Mouse (Mus musculus) stomach, embryonic 14.5 days (tissue): Measurements from ENCODE around the gene Sppl3. TPM values are rescaled to one million over a fixed set of nuclear protein-coding genes. Genes with fewer than 3 reads are reported as not detected.
A peak's percentile ranks its signal among the peaks of the same experiment; 100 is the strongest.
"Not testable (repeated sequence)": the region's sequence is repeated elsewhere in the genome, so short reads cannot be mapped to it uniquely, and the experiment has no call there.

ENCODE experiments used
- ATAC-seq: fragments of 200-750 bp; cut with Nextera tagmentation; 2 replicates; pipeline ENCODE4 v1.8.0; 2017; ENCODE audit warnings: low read depth, moderate TSS enrichment; ENCODE audit not compliant: insufficient number of reproducible peaks, insufficient read depth, low FRiP score
- H3K27ac ChIP-seq: fragments of 300-500 bp; sonication (generic); 2 replicates; pipeline ENCODE4 v1.5.1; 2014; ENCODE audit warnings: mild to moderate bottlenecking, low read length, moderate library complexity, mixed read lengths
- H3K27me3 ChIP-seq: fragments of 300-500 bp; sonication (generic); 2 replicates; pipeline ENCODE4 v1.6.1; 2014; ENCODE audit warnings: low read length, control low read depth, mixed read lengths; ENCODE audit not compliant: control insufficient read depth, insufficient read depth
- H3K36me3 ChIP-seq: fragments of 300-500 bp; sonication (generic); 2 replicates; pipeline ENCODE4 v1.6.1; 2014; ENCODE audit warnings: mild to moderate bottlenecking, control low read depth, low read length, moderate library complexity, mixed read lengths; ENCODE audit not compliant: control insufficient read depth, insufficient read depth
- H3K4me1 ChIP-seq: fragments of 300-500 bp; sonication (generic); 2 replicates; pipeline ENCODE4 v1.6.1; 2014; ENCODE audit warnings: low read length, control low read depth, mixed read lengths; ENCODE audit not compliant: control insufficient read depth, insufficient read depth
- H3K4me2 ChIP-seq: fragments of 300-500 bp; sonication (generic); replicated peaks from 2 replicates; pipeline ENCODE4 v1.6.1; 2014; ENCODE audit warnings: low read depth, low read length, control low read depth
- H3K4me3 ChIP-seq: fragments of 300-500 bp; sonication (generic); 2 replicates; pipeline ENCODE4 v1.5.1; 2014; ENCODE audit warnings: low read depth, low read length, control low read depth
- H3K9ac ChIP-seq: fragments of 300-500 bp; sonication (generic); replicated peaks from 2 replicates; pipeline ENCODE4 v1.6.1; 2014; ENCODE audit warnings: low read depth, mild to moderate bottlenecking, control low read depth, low read length, moderate library complexity, mixed read lengths
- H3K9me3 ChIP-seq: fragments of 300-500 bp; sonication (generic); 2 replicates; pipeline ENCODE4 v1.6.1; 2016; ENCODE audit warnings: low read depth, low read length, control low read depth; ENCODE audit not compliant: control insufficient read depth
- WGBS: fragments of 180-500 bp; shearing (Covaris S2); extraction: QIAGEN DNeasy Blood & Tissue Kit; methylation state at CpG from one replicate; pipeline ENCODE4 v1.1.7; 2014; 5-methylcytosine and 5-hydroxymethylcytosine counted together
- polyA plus RNA-seq: library from polyadenylated mRNA; unstranded; fragments of >200 nt; fragmentation: Nextera tagmentation; extraction: Ambion mirVana; gene quantifications from 2 replicates; pipeline ENCODE4 v1.2.1, GENCODE M21; 2014

Sppl3 gene
- polyA plus RNA-seq, 1 experiment from 2014 or later: 27.7 TPM

DNA sequence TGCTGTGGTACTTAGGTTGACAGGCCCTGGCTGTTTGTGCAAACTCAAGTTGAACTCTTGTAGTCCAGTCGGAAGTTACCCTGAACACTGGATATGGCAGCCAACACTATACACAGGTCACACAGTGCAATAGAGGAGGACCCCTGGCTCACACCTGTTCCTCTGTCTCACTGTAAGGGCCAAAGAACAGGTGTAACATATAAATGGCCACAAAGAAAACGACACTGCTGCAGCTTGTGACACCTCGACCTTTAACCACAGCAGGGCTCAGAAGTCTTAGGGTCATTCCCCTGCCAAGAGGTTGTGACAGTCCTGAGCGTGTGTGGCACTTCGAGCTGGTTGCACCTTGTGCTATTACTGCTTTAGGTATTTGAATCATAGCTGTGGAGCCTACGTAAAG, 89.5 kb downstream of the Sppl3 start:
- H3K4me2 ChIP-seq: no peak overlapping the region
- WGBS: 78% methylated on average over 6 of the region's 6 CpGs
- no peaks in the 10 kb centered on the region for H3K9me3 ChIP-seq
- H3K27me3 ChIP-seq: no peaks in the 10 kb centered on the region
- no peak overlapping the region for H3K27ac ChIP-seq
- no peak for ATAC-seq
- H3K4me1 ChIP-seq: no peaks in the 10 kb centered on the region
- peaks cover 45% of the 10 kb centered on the region for H3K36me3 ChIP-seq
- no peak overlapping the region for H3K4me3 ChIP-seq
- H3K9ac ChIP-seq: no peak overlapping the region

DNA sequence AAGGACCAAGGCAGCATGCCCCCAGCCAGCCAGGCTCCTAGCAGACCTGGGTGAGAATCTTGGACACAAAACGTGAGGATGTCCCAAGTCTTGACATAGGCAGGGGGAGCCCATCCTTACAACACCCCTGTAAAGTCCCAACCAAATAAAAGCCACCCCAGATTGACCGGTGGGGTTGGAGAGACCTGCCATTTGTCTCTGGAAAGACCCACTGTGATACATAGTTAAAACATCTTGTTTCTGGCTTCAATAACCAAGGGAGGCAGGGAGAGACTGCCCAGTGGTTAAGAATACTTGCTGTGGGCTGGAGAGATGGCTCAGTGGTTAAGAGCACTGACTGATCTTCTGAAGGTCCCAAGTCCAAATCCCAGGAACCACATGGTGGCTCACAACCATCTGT, 91.3 kb downstream of the Sppl3 start:
- Histone ChIP-seq H3K27me3 (no peaks in the 10 kb centered on the region), H3K9ac (no peak overlapping the region), H3K4me3 (no peak overlapping the region), H3K9me3 (no peaks in the 10 kb centered on the region), H3K27ac (no peak overlapping the region), H3K36me3 (peaks cover 28% of the 10 kb centered on the region), H3K4me1 (no peaks in the 10 kb centered on the region), H3K4me2 (no peak overlapping the region)
- 81% methylated on average over 2 of the region's 2 CpGs for WGBS
- no peak for ATAC-seq

DNA sequence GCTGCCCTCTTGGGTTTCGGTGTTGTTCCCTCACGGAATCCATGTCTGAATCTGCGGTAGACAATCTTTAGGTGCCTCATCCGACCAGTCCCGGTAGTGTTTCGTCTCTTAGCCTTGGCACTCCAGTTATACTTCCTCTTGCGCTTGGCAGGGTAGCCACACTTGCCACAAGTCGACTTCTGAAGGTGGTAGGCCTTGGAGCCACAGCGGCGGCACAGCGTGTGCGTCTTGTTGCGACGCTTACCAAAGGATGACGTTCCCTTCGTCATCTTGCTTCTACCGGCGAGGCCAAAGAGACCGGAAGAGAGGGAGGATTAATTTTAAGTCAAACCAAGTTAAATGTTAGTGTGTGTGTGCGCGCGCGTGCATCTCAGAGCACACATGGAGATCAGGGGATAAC, 92.3 kb downstream of the Sppl3 start:
- not testable (repeated sequence) for H3K9me3 ChIP-seq, H3K4me3 ChIP-seq, ATAC-seq, H3K4me1 ChIP-seq, H3K9ac ChIP-seq, H3K4me2 ChIP-seq, H3K27ac ChIP-seq, H3K27me3 ChIP-seq
- peaks cover 19% of the 10 kb centered on the region for H3K36me3 ChIP-seq
- WGBS: 97% methylated on average over 23 of the region's 23 CpGs

DNA sequence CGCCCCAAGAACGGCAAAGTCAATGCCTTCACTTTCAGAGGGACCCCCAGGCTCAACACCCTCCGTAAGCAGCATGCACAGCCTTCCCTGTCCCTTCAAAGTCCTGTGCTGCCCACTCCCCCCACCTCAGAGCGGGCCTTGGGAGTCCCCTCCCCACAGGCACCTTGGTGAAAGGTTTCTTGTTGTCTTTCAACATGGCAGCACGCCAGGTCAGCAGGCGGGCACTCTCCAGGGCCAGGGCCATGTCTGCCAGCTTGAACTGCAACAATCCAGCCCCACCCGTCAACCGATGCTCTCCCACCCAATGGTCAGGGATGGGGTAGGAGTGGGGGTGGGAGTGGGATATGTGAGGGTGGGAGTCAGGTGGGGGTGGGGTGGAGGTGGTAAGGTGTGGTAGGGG, 100.2 kb downstream of the Sppl3 start:
- Histone ChIP-seq H3K4me1 (no peaks in the 10 kb centered on the region), H3K9me3 (no peaks in the 10 kb centered on the region), H3K9ac (no peak overlapping the region), H3K4me3 (no peak overlapping the region), H3K36me3 (peaks cover 9% of the 10 kb centered on the region), H3K27me3 (no peaks in the 10 kb centered on the region), H3K27ac (no peak overlapping the region), H3K4me2 (no peak overlapping the region)
- no peak for ATAC-seq
- WGBS: 87% methylated on average over 8 of the region's 8 CpGs

DNA sequence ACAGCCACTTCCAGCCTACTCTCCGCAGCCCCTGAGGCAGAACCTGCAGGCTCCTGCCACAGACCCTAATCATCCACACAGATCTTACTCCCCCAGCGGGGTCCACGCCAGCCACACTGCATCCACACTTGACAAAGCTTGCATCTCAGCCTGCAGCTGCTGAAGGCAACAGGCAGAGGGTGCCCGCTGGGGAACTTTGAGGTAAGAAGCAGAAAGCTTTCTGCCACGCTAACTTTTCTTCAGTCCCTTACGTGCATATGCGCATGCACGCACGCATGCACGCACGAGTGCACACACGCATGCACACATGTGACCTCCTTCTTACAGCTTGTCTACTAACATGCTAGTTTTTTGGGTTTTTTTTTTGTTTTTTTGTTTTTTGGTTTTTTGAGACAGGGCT, 102.3 kb downstream of the Sppl3 start:
- ATAC-seq: no peak
- Histone ChIP-seq H3K27ac (no peak overlapping the region), H3K9me3 (no peaks in the 10 kb centered on the region), H3K4me3 (no peak overlapping the region), H3K4me1 (no peaks in the 10 kb centered on the region), H3K9ac (no peak overlapping the region), H3K27me3 (no peaks in the 10 kb centered on the region), H3K36me3 (peaks cover 13% of the 10 kb centered on the region), H3K4me2 (no peak overlapping the region)
- 93% methylated on average over 12 of the region's 12 CpGs for WGBS

DNA sequence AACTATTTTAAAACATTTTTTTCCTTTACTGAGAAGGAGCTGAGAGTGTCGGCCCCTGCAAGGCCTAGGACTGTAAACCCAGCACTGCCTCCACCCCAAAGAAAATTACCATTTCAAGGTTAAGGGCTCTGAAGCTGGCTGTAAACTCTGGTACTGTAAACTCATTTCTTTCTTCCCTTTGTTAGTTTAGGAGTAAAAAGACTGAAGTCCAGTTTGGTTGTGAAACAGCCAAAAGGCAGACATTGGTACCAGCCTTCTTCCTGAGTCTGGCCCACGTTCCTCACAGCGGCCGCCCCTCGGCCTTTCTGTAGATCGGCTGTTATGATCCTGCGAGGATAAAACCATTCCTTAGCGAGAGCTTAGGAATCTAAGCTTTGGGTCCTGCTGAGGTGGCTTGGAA, 103.6 kb downstream of the Sppl3 start:
- Histone ChIP-seq H3K27ac (no peak overlapping the region), H3K9ac (no peak overlapping the region), H3K4me1 (0 out of 2 replicates have a peak, but pooled peaks cover 2% of the 10 kb centered on the region), H3K4me3 (no peak overlapping the region), H3K9me3 (no peaks in the 10 kb centered on the region), H3K27me3 (no peaks in the 10 kb centered on the region), H3K36me3 (peaks cover 13% of the 10 kb centered on the region), H3K4me2 (no peak overlapping the region)
- no peak for ATAC-seq
- 91% methylated on average over 8 of the region's 8 CpGs for WGBS

DNA sequence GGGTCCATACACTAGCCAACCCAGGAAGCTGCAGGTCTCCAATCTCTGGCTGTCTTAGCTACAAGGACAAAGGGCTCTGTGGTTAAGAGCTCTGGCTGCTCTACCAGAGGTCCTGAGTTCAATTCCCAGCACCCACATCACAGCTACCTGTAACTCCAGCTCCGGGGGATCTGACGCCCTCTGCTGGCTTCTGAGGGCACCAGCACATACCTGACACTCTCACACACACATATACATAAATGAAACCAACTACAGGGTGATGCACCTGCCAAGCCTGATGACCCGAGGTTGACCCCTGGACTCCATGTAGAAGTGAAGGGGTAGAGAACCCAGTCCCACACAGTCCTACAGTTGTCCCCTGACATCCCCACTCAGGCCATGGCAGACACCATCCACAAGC, 105.5 kb downstream of the Sppl3 start:
- no peak for ATAC-seq
- Histone ChIP-seq H3K4me1 (0 out of 2 replicates have a peak, but pooled peaks cover 2% of the 10 kb centered on the region), H3K9me3 (no peaks in the 10 kb centered on the region), H3K9ac (no peak overlapping the region), H3K27ac (no peak overlapping the region), H3K4me2 (no peak overlapping the region), H3K36me3 (peaks cover 8% of the 10 kb centered on the region), H3K4me3 (no peak overlapping the region), H3K27me3 (no peaks in the 10 kb centered on the region)
- 87% methylated on average over 3 of the region's 3 CpGs for WGBS

DNA sequence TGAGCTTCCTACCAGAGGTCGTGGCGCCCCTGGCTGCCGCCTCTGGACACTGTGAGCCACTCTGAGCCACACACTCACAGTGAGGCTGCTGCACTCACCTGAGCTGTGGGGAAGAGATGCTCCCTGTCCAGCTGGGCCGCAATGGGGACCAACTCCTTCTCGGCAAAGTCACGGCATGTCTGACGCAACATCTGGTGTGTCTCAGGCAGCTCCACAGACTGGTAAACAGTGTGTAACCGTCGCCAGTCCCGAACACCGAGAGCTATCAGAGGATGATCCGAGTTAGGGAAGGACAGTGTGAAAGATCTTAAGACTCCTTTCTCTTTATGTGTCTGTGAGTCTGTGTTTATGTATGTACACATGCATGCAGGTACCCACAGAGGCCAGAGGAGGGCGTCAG, 106.5 kb downstream of the Sppl3 start:
- H3K27me3 ChIP-seq: no peaks in the 10 kb centered on the region
- 0 out of 2 replicates have a peak, but pooled peaks cover 2% of the 10 kb centered on the region for H3K4me1 ChIP-seq
- no peak overlapping the region for H3K4me2 ChIP-seq
- H3K4me3 ChIP-seq: no peak overlapping the region
- H3K9me3 ChIP-seq: no peaks in the 10 kb centered on the region
- peaks cover 6% of the 10 kb centered on the region for H3K36me3 ChIP-seq
- H3K27ac ChIP-seq: no peak overlapping the region
- H3K9ac ChIP-seq: no peak overlapping the region
- ATAC-seq: no peak
- WGBS: 85% methylated on average over 13 of the region's 13 CpGs

DNA sequence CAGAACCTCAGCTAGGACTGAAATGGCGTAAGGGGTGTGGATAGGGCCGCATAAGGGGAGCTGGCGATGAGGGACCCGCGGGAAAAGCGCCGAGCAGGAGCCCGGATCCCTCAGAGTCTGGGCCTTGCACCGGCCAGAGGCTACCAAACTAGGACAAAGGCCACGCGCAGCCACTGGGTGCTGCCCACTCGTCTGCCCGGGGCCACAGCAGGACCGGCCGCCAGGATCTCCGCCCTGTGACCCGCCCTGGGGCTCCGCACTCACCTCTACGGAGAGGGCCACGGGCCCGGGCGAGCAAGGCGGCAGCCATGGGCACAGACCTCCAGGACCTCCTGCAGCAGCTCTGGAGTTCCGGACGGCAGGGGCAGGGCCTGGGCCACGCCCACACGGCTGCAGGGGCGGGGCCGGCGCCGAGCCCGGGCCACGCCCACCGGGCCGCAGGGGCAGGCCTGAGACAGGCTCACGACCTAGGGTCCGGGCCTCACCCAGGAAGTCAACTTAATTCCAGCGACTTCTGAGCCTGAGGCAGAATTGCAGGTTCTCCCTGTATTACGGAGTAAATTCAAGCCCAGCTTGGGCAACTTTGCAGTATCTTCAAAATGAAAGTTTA, 108.1 kb downstream of the Sppl3 start, which contains the start of gene Acads:
Gene Acads, minus strand, starts transcription at position 386 of the 610 bp plus-strand sequence.
- H3K4me3 ChIP-seq: peak within 1 kb of the TSS; percentile 59
- 0 out of 2 replicates have a peak, but pooled peaks cover 2% of the 10 kb centered on the region for H3K4me1 ChIP-seq
- H3K27ac ChIP-seq: peak within 1 kb of the TSS; percentile 52; the same call in 1 of the 2 replicates
- H3K4me2 ChIP-seq: peak within 1 kb of the TSS; percentile 49
- H3K36me3 ChIP-seq: peaks cover 6% of the 10 kb centered on the region
- H3K9ac ChIP-seq: peak within 1 kb of the TSS; percentile 36
- 1% methylated on average over 39 of the region's 39 CpGs for WGBS
- peak; percentile 93 for ATAC-seq
- H3K27me3 ChIP-seq: no peaks in the 10 kb centered on the region
- no peaks in the 10 kb centered on the region for H3K9me3 ChIP-seq
